ENCODE assay signal across 10 mouse cellular contexts in genomic region chr1:82795702-82796443, GRCm38 (mm10). TPM values are rescaled to one million over a fixed set of nuclear protein-coding genes. Genes with fewer than 3 reads are reported as not detected.
A peak's percentile ranks its signal among the peaks of the same experiment; 100 is the strongest.
DNase-seq lines count a peak whose midpoint lies in the region; ATAC-seq lines count a peak whose summit lies in the region.
"Had no signal": no experiment of that assay in that cellular context is flagged by ENCODE, and none has a peak within 500 bp of the region (broad histone marks: within the 10 kb centered on the region; RNA-seq: fewer than 3 reads in every experiment).

No protein-coding gene starts in this region.

- no peaks in the 10 kb centered on the region for H3K9me3 ChIP-seq in lung, embryonic 16.5 days (ENCODE audit: control insufficient read depth, low read length)

- ATAC-seq in lung, embryonic 16.5 days (ENCODE audit: low read depth), result peak; percentile 77
- ATAC-seq: forebrain, postnatal 0 days had no signal

- H3K4me2 ChIP-seq in lung, embryonic 16.5 days (ENCODE audit: low read depth, low read length), result no peak overlapping the region

- H3K9ac ChIP-seq in lung, embryonic 16.5 days (ENCODE audit: low read length), result no peak overlapping the region
- H3K9ac ChIP-seq: forebrain, postnatal 0 days had no signal

- H3K27me3 ChIP-seq in lung, embryonic 16.5 days (ENCODE audit: control insufficient read depth, insufficient read depth, low read depth, low read length), result no peaks in the 10 kb centered on the region

- H3K36me3 ChIP-seq in lung, embryonic 16.5 days (ENCODE audit: control insufficient read depth, insufficient read depth, low read length), result no peaks in the 10 kb centered on the region

- no peak overlapping the region for H3K4me3 ChIP-seq in lung, embryonic 16.5 days (ENCODE audit: low read length)

- H3K4me1 ChIP-seq in lung, embryonic 16.5 days (replicated peaks; ENCODE audit: control insufficient read depth, insufficient read depth, low read length), result no peaks in the 10 kb centered on the region

- 44% methylated on average over 18 of the region's 18 CpGs for WGBS in lung, embryonic 16.5 days

- DNase-seq in heart, adult 9 months (ENCODE audit: low spot score in 2 of 2), result peak; percentile 7 to 13
- no peak for DNase-seq in heart, adult 11 months
- peak; percentile 36 for DNase-seq in right cerebral cortex, postnatal 25 days
- no peak for DNase-seq in right cerebral cortex, postnatal 4 days
- DNase-seq in ovary, postnatal 10 days (ENCODE audit: low spot score), result no peak
- no peak for DNase-seq in cerebellum, postnatal 25 days
- no peak for DNase-seq in layer of hippocampus, postnatal 36 days
- DNase-seq: forebrain, postnatal 0 days had no signal

- H3K27ac ChIP-seq in lung, embryonic 16.5 days (ENCODE audit: low read length), result peak overlapping the region; percentile 54

RNA-seq across cellular contexts. Expression of gene Gm47791, which starts 24.8 kb away (rescaled TPM):
- not detected in 2 replicates for polyA plus RNA-seq in lung, embryonic 16.5 days (2015; fragmentation: Nextera tagmentation; extraction: Ambion mirVana)
- not detected for total RNA-seq in layer of hippocampus, postnatal 36 days (2021)
- total RNA-seq: forebrain, postnatal 0 days; midbrain, postnatal 0 days had no signal
- polyA plus RNA-seq: forebrain, postnatal 0 days; midbrain, postnatal 0 days had no signal

RNA-seq across cellular contexts. Expression of gene Tm4sf20, which starts 27.6 kb away (rescaled TPM):
- polyA plus RNA-seq in lung, embryonic 16.5 days (2015; fragmentation: Nextera tagmentation; extraction: Ambion mirVana), result not detected in 2 replicates
- not detected for total RNA-seq in layer of hippocampus, postnatal 36 days (2021)
- total RNA-seq: forebrain, postnatal 0 days; midbrain, postnatal 0 days had no signal
- polyA plus RNA-seq: forebrain, postnatal 0 days; midbrain, postnatal 0 days had no signal

RNA-seq across cellular contexts. Expression of gene Agfg1, which starts 43.4 kb away (rescaled TPM):
- 30.8 and 31.4 TPM in 2 replicates for polyA plus RNA-seq in lung, embryonic 16.5 days (2015; fragmentation: Nextera tagmentation; extraction: Ambion mirVana)
- 10 to 100 TPM; 80.0 to 80.4 TPM for total RNA-seq in layer of hippocampus, postnatal 36 days (2021)

Comparison
In these comparisons a context has a peak if more than half of its experiments do, and no peak if none do; other contexts are left out.
1. DNase-seq: peak in heart, adult 9 months (2 of 2) and right cerebral cortex, postnatal 25 days (single experiment); none in heart, adult 11 months (single experiment), right cerebral cortex, postnatal 4 days (single experiment), ovary, postnatal 10 days (single experiment), cerebellum, postnatal 25 days (0 of 2) and layer of hippocampus, postnatal 36 days (0 of 2).